Comparison of ENCODE assay signal across 8 mouse cellular contexts in the genomic region with DNA sequence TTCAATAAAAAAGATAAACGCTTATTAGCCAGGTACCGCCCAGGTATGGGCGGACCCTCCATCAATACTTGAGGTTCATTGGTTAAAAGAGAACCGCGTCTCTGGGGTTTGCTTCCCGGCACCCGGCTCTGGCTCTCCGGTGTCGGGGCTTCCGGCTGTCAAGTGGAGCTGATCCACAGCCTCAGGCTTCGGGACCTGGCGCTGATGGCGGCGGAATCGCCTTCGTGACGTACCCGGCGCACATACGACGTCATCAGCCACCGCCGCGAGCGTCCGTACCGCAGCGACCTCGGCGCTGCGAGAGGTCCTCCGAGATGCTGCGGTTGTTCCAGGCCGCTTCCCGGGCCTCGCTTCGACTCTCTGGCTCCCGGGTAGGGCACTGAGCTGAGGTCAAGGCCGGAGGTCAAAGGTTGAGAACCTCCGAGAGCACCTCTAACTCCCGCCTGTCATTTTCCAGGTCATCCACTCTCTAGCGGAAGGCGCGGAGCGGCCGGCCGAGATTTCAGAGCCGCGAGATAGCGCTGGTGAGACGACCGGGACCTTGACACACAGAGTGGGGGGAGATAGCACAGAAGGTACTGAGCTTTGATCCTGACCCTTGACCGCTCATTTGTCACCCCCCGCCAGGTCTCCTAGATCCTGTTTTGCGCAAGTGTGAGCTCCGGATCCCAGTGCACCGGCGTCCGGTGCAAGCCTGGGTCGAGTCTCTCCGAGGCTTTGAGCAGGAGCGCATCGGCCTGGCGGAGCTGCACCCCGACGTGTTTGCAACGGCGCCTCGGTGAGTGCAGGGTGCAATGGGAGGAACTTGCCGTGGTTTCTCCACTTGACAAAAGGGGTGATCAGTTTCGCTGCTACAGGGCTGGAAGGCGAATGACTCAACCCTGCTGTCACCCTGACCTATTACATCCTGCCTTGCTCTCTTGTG. TPM values are rescaled to one million over a fixed set of nuclear protein-coding genes. Genes with fewer than 3 reads are reported as not detected.
DNase-seq lines count a peak whose midpoint lies in the region; ATAC-seq lines count a peak whose summit lies in the region.

A gene (plus strand): TSS at position 112 of the 925 bp plus-strand sequence.

- H3K4me2 ChIP-seq in hindbrain, embryonic 16.5 days (ENCODE audit: low read length) = peak within 1 kb of the TSS; percentile 81

- H3K27me3 ChIP-seq in hindbrain, embryonic 16.5 days (replicated peaks; ENCODE audit: control insufficient read depth, insufficient read depth, low read length) = no peaks in the 10 kb centered on the region

- H3K9me3 ChIP-seq in hindbrain, embryonic 16.5 days (ENCODE audit: control insufficient read depth, low read length) = no peaks in the 10 kb centered on the region

- peak within 1 kb of the TSS; percentile 90 for H3K4me3 ChIP-seq in hindbrain, embryonic 16.5 days (ENCODE audit: low read length)
- H3K4me3 ChIP-seq in macrophage (ENCODE audit: inconsistent target) = peak within 1 kb of the TSS; percentile 86

- H3K9ac ChIP-seq in hindbrain, embryonic 16.5 days (ENCODE audit: low read depth, low read length) = peak within 1 kb of the TSS; percentile 89

- peak; percentile 87 for DNase-seq in T-cell, adult 2 months (ENCODE audit: low spot score)
- DNase-seq in cerebellum, postnatal 36 days = peak; percentile 92 to 93
- peak; percentile 83 for DNase-seq in gastrocnemius, adult 18-20 months (ENCODE audit: low spot score)
- DNase-seq in left cerebral cortex, adult 18-20 months (ENCODE audit: low spot score in 2 of 2) = peak; percentile 93 to 94
- DNase-seq in right cerebral cortex, adult 18-20 months = peak; percentile 94
- DNase-seq in urinary bladder, postnatal 10 days (ENCODE audit: low spot score) = peak; percentile 56

- H3K27ac ChIP-seq in hindbrain, embryonic 16.5 days (ENCODE audit: low read depth, low read length) = peak within 1 kb of the TSS; percentile 86
- H3K27ac ChIP-seq in macrophage = peak within 1 kb of the TSS; percentile 58

- under 1% methylated on average over 62 of the region's 72 CpGs for WGBS in hindbrain, embryonic 16.5 days
- WGBS in macrophage (ENCODE audit: missing documents) = 1% methylated on average over 72 of the region's 72 CpGs

- peak; percentile 93 for ATAC-seq in hindbrain, embryonic 16.5 days

- peaks cover 5% of the 10 kb centered on the region for H3K4me1 ChIP-seq in hindbrain, embryonic 16.5 days (ENCODE audit: control insufficient read depth, insufficient read depth, low read depth, low read length)

- peaks cover 16% of the 10 kb centered on the region; the same call in 1 of the 2 replicates for H3K79me2 ChIP-seq in macrophage (ENCODE audit: inconsistent target)

- H3K36me3 ChIP-seq in hindbrain, embryonic 16.5 days (ENCODE audit: control insufficient read depth, insufficient read depth, low read length) = peaks cover 22% of the 10 kb centered on the region
- H3K36me3 ChIP-seq in macrophage (ENCODE audit: inconsistent target) = peaks cover 35% of the 10 kb centered on the region

RNA-seq across cellular contexts. Expression of the gene that starts here (rescaled TPM):
- total RNA-seq in gastrocnemius, adult 18-20 months (2021) = 10 to 100 TPM; 57.9 to 58.8 TPM
- 112 and 114 TPM in 2 replicates for polyA plus RNA-seq in hindbrain, embryonic 16.5 days (2015; fragmentation: Nextera tagmentation; extraction: Ambion mirVana)
- total RNA-seq in left cerebral cortex, adult 18-20 months (2021) = 10 to 100 TPM; 57.3 to 62.1 TPM
- 10 to 100 TPM; 13.5 to 52.6 (median 33.4) TPM for total RNA-seq in macrophage (2018; cell fraction: chromatin; rRNA removed)
- 10 to 100 TPM; 37.6 to 59.8 (median 51.4) TPM for total RNA-seq in macrophage (2018; cell fraction: cytosol; rRNA removed)
- 10 to 100 TPM; 10.2 to 51.7 (median 31.3) TPM for total RNA-seq in macrophage (2018; cell fraction: nucleus; rRNA removed)
- 27.9 to 56.9 TPM (median 50.5 TPM) in 3 replicates for polyA plus RNA-seq in macrophage (2018)

Comparison
In these comparisons a context has a peak if more than half of its experiments do, and no peak if none do; other contexts are left out.
1. Peak in every context shown above with its lines: DNase-seq, ATAC-seq, H3K4me3 ChIP-seq and H3K27ac ChIP-seq.